Mouse (Mus musculus) kidney, adult 2 months (tissue): Measurements from ENCODE around the gene Pmf1.

Experiments used
- CTCF ChIP-seq: fragments of 200-500 bp; conservative IDR thresholded peaks from 2 replicates; pipeline ENCODE4 v1.5.1; 2011; ENCODE audit warnings: low read depth, mild to moderate bottlenecking, control low read depth, low read length, moderate library complexity, mixed read lengths; ENCODE audit not compliant: insufficient read depth, insufficient read length
- POLR2A ChIP-seq: fragments of 200-500 bp; IDR thresholded peaks from one replicate; pipeline ENCODE4 v1.6.1; 2011; ENCODE audit warnings: low read depth, low read length, control low read depth

DNA sequence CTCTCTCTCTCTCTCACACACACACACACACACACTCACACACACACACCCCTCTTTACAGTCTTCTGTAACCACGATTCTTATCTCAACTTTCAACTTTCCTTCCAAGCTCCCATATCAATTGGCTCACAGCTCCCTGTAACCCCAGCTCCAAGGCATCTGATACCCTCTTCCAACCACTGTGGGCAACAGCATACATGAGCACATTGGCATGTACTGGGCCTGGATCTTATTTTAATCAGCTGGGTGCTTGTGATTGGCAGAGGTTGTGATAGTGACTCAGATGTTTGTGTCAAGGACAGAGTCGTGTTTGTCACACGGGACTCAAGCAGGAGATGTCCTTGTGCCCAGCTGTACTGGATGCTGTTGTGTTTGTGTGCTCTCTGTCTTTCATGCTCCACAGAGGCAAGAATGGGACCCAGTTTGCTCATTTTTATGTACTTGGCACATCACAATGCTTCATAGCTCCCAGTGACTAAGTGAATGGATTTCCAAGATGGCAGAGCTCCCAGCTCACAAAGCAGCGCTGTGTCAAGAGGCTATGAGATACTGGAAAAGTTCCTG lies 17.3 kb upstream of the Pmf1 start:
- TF ChIP-seq CTCF (no peak), POLR2A (no peak)
